Mouse (Mus musculus) thymus, adult 18-20 months (tissue): Measurements from ENCODE around the gene Zyx.

Source experiments
- DNase-seq, 2 experiments: peaks; one replicate each; pipeline ENCODE4 v3.0.0; 2022; ENCODE audit warnings: mixed read lengths in 2 of 2

The Zyx gene

GRCm38 (mm10) chr6:42370630-42371363 lies 21.4 kb downstream of the Zyx start:
- DNase-seq: no peak

- DNase-seq: no peak
Measured at GRCm38 (mm10) chr6:42372001-42372400, 22.6 kb downstream of the Zyx start.

- DNase-seq: no peak
Measured at GRCm38 (mm10) chr6:42372421-42372815, 23.0 kb downstream of the Zyx start.

GRCm38 (mm10) chr6:42372816-42373547 lies 23.6 kb downstream of the Zyx start, which contains the start of gene Epha1:
Gene Epha1, minus strand, starts transcription at chr6:42373268.
- peak in 1 of 2 experiments; percentile 53 for DNase-seq

- DNase-seq: no peak
Measured at GRCm38 (mm10) chr6:42373669-42374430, 24.4 kb downstream of the Zyx start.

- DNase-seq: no peak
Measured at GRCm38 (mm10) chr6:42374701-42375100, 25.3 kb downstream of the Zyx start.

GRCm38 (mm10) chr6:42375131-42375530 lies 25.7 kb downstream of the Zyx start:
- DNase-seq: no peak

- no peak for DNase-seq
Measured at GRCm38 (mm10) chr6:42376016-42376415, 26.6 kb downstream of the Zyx start.

GRCm38 (mm10) chr6:42376504-42377019 lies 27.1 kb downstream of the Zyx start:
- no peak for DNase-seq

- no peak for DNase-seq
Measured at GRCm38 (mm10) chr6:42377280-42377679, 27.9 kb downstream of the Zyx start.

- no peak for DNase-seq
Measured at GRCm38 (mm10) chr6:42379551-42379950, 30.1 kb downstream of the Zyx start.

GRCm38 (mm10) chr6:42380416-42381144 lies 31.1 kb downstream of the Zyx start:
- peak in 1 of 2 experiments; percentile 23 for DNase-seq

GRCm38 (mm10) chr6:42381221-42381620 lies 31.8 kb downstream of the Zyx start:
- DNase-seq: no peak

GRCm38 (mm10) chr6:42381916-42382381 lies 32.5 kb downstream of the Zyx start:
- no peak for DNase-seq

GRCm38 (mm10) chr6:42383360-42383759 lies 33.9 kb downstream of the Zyx start:
- DNase-seq: no peak

GRCm38 (mm10) chr6:42385635-42386034 lies 36.2 kb downstream of the Zyx start:
- DNase-seq: peak; percentile 34 to 38

- DNase-seq: no peak
Measured at GRCm38 (mm10) chr6:42391796-42392330, 42.4 kb downstream of the Zyx start.

- DNase-seq: peak in 1 of 2 experiments; percentile 19
Measured at GRCm38 (mm10) chr6:42395960-42396809, 46.8 kb downstream of the Zyx start.

GRCm38 (mm10) chr6:42397041-42397657 lies 47.7 kb downstream of the Zyx start:
- no peak for DNase-seq

GRCm38 (mm10) chr6:42398285-42398684 lies 48.9 kb downstream of the Zyx start:
- no peak for DNase-seq

GRCm38 (mm10) chr6:42398998-42399397 lies 49.6 kb downstream of the Zyx start:
- no peak for DNase-seq
